Mouse (Mus musculus): ENCODE data around the gene Rplp0.
A peak's percentile ranks its signal among the peaks of the same experiment; 100 is the strongest.
"Not testable (repeated sequence)": the region's sequence is repeated elsewhere in the genome, so short reads cannot be mapped to it uniquely, and the experiment has no call there.

The Rplp0 gene

GRCm38 (mm10) chr5:115559237-115560101 lies at the start of gene Rplp0:
TSS of gene Rplp0 (plus strand) at chr5:115559467.
- peak; percentile 99 for DNase-seq (ENCODE audit: low read depth, low spot score)

GRCm38 (mm10) chr5:115509790-115510689 lies 49.2 kb upstream of the Rplp0 start:
- DNase-seq (ENCODE audit: low read depth, low spot score) = no peak

DNA sequence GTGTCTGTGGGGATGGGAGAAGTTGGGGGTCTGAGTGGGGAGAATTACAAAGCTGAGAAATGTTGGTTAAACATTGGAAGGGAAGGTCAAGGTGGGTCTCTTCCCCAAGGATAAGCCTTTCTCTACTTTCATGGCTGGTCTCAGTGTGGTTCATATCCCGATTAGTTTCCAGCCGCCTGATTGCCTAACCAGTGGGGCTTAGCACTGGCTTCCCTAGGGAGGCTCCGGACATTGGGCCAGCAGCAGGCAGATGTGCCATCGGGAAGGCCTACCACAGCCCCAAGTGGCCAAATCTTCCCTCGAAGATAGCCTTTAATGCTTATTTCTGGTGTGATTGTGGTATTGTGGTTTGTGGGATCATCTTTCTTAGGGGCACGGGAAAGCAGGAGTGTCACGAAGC lies 46.9 kb upstream of the Rplp0 start:
- DNase-seq (ENCODE audit: low read depth, low spot score) = no peak

DNA sequence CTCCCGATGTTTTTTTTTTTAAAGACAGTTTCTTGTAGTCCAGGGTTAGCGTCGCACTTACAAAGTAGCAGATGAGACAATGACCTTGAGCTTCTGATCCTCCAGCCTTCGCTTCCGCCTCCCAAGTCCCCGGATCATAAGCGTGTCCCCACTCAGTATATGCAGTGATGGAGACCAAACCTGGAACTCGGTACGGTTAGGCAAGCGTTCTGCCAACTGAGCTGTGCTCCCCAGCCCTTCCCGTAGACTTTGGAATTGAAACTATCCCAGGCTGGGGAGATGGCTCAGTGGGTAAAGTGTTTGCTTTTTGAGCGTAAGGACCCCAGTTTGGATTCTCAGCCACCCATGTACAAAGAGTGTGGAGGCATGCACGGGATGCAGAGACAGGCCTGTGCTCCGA lies 46.0 kb upstream of the Rplp0 start:
- no peak for DNase-seq (ENCODE audit: low read depth, low spot score)

- DNase-seq (ENCODE audit: low read depth, low spot score) = no peak
Observed at GRCm38 (mm10) chr5:115513721-115514120, 45.5 kb upstream of the Rplp0 start.

- no peak for DNase-seq (ENCODE audit: low read depth, low spot score)
Observed at GRCm38 (mm10) chr5:115514346-115514745, 44.9 kb upstream of the Rplp0 start.

DNA sequence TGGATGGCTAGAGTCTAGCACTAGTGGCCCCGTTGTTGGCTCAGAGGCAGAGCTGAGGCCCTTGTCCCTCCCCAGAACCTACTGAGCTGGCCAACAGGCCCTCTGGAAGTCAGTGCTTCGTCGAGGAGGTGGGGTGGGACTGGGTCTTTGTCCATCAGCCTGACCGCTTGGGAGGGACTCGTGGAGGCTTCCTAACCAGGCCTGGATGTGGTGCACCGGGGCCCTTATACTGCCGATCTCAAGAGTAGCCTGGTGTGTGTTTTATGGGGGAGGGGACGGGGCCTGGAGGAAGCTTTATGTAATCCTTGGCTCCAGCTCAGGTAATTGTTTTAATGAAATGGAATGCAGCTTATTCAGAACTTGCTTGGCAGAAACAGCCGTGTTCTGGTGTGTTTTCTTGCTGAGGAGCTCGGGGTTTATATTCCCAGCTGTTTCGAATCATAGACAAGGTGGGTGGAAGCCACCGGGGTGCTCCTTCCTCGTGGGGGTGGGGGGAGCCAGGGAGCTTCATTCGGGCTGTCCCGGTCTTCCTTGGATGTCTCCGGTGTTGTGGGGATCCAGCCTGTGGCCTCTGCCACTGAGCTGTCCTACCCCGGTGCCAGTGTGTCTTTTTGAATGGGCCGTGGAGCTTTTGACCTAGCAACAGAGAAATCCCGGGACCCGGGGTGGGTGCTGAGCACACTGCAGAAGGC lies 44.2 kb upstream of the Rplp0 start:
- DNase-seq (ENCODE audit: low read depth, low spot score) = no peak

- peak; percentile 80 for DNase-seq (ENCODE audit: low read depth, low spot score)
Observed at GRCm38 (mm10) chr5:115516081-115516907, 43.0 kb upstream of the Rplp0 start.

DNA sequence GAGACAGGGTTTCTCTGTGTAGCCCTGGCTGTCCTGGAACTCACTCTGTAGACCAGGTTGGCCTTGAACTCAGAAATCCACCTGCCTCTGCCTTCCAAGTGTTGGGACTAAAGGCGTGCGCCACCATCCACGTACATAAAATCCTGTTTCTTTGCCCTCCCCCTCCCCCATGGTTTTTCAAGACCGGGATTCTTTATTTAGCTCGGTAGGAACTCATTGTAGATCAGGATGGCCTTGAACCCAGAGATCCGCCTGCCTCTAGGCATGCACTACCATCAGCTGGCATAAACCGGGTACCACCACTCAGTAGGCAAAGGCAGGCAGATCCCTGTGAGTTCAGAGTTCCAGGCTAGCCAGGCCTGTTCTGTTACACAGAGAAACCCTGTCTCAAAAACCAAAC lies 42.4 kb upstream of the Rplp0 start:
- peak; percentile 46 for DNase-seq (ENCODE audit: low read depth, low spot score)

DNA sequence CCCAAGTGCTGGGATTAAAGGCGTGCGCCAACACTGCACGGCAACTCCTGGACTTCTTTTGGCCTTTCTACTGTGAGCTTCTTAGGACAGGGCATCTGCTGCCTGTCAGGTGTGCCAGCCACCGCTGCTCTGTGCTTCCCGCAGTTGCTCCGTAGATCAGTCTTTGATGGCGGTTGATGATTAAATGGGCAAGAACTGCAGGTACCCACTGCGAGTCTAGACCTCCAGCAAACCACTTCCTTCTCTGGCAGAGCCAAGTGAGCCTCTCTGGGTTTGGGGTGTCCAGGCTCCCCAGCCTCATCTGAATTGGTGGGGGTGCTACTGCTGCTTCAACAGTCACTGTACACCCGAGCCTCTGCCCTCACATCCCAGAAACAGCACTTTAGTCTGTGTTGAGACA lies 41.8 kb upstream of the Rplp0 start:
- DNase-seq (ENCODE audit: low read depth, low spot score) = no peak

GRCm38 (mm10) chr5:115518214-115518613 lies 41.1 kb upstream of the Rplp0 start:
- DNase-seq (ENCODE audit: low read depth, low spot score) = not testable (repeated sequence)

- DNase-seq (ENCODE audit: low read depth, low spot score) = no peak
Observed at GRCm38 (mm10) chr5:115520325-115520869, 38.9 kb upstream of the Rplp0 start.

DNA sequence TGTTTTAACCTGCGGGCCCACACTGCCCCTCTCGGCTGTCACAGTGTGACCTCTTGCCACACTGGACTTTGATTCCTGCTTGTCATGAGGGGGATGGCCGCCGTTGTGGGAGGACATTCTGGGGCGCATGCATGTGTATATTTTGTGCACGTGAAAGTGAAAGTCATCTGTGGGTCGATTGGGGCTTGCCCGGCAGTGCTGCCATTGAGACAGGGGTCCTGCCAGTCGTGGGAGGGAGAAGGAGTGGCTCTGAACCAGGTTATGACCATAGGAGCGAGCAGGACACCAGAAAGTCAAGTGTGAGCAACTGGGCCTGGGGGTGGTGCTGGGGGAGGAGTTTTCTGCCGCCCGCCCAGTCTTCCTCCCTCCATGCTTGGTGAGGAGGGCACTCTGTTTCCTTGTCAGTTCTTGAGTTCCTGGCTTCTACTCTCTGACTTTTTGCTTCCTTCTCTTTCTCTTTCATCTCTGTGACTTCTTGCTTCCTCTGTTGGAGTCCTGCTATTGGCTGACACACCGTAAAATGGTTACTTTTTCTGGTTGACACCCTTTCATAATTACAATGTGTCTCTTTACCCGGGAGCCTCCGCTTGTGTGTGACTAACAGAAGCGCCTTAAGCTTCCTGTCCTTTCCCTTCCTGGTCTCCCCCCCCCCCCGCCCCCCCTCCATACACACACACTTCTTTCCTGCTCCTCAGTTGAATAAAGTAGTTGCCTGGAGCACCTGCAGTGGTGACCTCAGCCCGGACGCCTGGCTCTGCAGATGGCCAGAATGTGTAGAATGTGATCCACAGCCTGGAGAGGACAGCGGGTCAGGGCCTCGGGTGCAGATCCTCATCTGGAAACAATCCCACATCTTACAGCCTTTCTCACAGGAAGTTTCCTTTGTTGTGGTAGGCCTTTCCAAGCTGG lies 37.5 kb upstream of the Rplp0 start:
- no peak for DNase-seq (ENCODE audit: low read depth, low spot score)

GRCm38 (mm10) chr5:115522531-115522930 lies 36.7 kb upstream of the Rplp0 start:
- no peak for DNase-seq (ENCODE audit: low read depth, low spot score)

- DNase-seq (ENCODE audit: low read depth, low spot score) = no peak
Observed at GRCm38 (mm10) chr5:115522981-115523499, 36.2 kb upstream of the Rplp0 start.

GRCm38 (mm10) chr5:115523971-115524370 lies 35.3 kb upstream of the Rplp0 start:
- DNase-seq (ENCODE audit: low read depth, low spot score) = no peak

GRCm38 (mm10) chr5:115524471-115524870 lies 34.8 kb upstream of the Rplp0 start:
- DNase-seq (ENCODE audit: low read depth, low spot score) = no peak

DNA sequence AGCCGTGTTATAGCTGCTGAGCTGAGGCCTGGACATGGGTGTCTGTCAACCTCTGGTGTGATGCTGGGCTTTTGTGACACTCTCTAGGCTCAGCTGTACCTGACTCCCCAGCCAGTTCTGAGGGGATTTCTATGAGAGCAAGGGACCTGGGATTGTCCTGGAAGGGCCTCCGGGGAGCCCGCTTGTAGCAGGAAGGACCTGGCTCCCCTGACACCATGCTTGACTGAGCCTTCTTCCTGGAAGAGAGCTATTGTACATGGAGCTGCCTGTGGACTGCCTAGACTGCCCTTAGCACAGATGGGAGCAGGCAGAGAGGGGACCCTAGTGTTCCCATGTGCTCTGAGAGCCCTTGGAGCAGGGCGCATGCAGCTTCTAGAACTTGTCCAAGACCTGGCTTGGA lies 33.9 kb upstream of the Rplp0 start:
- no peak for DNase-seq (ENCODE audit: low read depth, low spot score)

DNA sequence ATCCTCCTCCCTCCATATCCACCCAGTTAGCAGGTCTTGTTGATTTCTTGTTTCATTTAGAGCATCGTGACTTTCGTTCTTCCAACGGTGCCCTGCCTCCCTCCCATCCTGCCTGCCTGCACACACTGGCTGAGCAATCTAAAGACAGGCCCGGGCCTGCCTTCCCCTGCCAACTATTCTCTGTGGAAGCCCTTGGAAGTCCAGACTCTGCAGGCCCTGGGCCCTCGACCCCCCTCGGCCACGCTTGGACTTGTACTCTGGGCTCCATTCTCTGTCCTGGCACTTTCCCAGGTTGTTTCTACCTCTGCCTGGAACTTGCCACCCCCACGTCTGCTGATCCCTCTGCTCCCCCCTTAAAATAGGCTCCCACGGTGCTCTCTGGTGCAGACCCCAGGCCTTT lies 33.3 kb upstream of the Rplp0 start:
- no peak for DNase-seq (ENCODE audit: low read depth, low spot score)
